Mouse (Mus musculus): Measurements from ENCODE around the gene Suox. TPM values are rescaled to one million over a fixed set of nuclear protein-coding genes. Genes with fewer than 3 reads are reported as not detected.
"Not testable (repeated sequence)": the region's sequence is repeated elsewhere in the genome, so short reads cannot be mapped to it uniquely, and the experiment has no call there.

Suox gene
- 12.3 and 12.6 TPM in 2 replicates for polyA plus RNA-seq (2015; fragmentation: Nextera tagmentation; extraction: Ambion mirVana)

- 0% methylated on average over 58 of the region's 60 CpGs for WGBS
- no peaks in the 10 kb centered on the region for H3K36me3 ChIP-seq (ENCODE audit: insufficient read depth, low read length)
- peak within 1 kb of the TSS; percentile 64 for H3K4me3 ChIP-seq (ENCODE audit: low read depth, low read length)
- TF ChIP-seq CTCF (IDR thresholded peaks at IDR 0.05) (no peak), EP300 (IDR thresholded peaks at IDR 0.05) (no peak)
- peak within 1 kb of the TSS; percentile 42 for H3K9ac ChIP-seq (replicated peaks; ENCODE audit: low read depth)
- H3K4me1 ChIP-seq (ENCODE audit: insufficient read depth, low read depth, low read length): peaks cover 6% of the 10 kb centered on the region; the same call in 1 of the 2 replicates
- peak; percentile 93 for DNase-seq (ENCODE audit: low spot score)
- ATAC-seq: peak; percentile 96
- peak within 1 kb of the TSS; percentile 80 for H3K4me2 ChIP-seq (replicated peaks; ENCODE audit: low read depth, low read length)
- H3K27me3 ChIP-seq (replicated peaks; ENCODE audit: insufficient read depth, low read length): no peaks in the 10 kb centered on the region
- peak within 1 kb of the TSS; percentile 75 for H3K27ac ChIP-seq (ENCODE audit: low read length)
- H3K9me3 ChIP-seq (ENCODE audit: low read length): no peaks in the 10 kb centered on the region
Observed at GRCm38 (mm10) chr10:128673763-128674468, at the start of gene Suox. TSS of gene Suox (minus strand) at chr10:128674073.

DNA sequence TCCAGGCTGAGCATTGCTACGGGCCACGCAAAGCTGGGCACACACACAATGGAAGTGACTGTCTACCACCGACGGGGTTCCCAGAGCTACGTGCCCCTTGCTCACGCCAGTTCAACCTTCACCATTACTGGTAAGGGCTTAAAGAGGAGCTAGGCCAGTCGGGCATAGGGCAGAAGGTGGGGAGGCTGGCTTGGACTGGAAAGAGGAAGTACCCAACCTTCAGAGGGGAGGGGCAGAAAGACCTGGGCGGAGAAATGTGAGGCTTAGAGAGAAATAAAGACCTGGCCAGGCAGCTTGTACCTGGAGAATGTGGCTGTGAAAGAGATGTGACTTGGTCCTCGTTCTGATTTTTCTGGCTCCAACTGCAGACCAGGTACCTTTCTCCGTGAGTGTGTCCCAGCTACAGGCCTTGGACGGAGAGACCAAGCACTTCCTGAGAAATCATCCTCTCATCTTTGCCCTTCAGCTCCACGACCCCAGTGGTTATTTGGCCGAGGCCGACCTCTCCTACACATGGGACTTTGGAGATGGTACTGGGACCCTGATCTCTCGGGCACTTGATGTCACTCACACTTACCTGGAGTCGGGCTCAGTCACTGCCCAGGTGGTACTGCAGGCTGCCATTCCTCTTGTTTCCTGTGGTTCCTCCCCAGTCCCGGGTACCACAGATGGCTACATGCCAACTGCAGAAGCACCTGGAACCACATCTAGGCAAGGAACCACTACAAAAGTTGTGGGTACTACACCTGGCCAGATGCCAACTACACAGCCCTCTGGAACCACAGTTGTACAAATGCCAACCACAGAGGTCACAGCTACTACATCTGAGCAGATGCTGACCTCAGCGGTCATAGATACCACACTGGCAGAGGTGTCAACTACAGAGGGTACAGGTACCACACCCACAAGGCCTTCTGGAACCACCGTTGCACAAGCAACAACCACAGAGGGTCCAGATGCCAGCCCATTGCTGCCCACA, 42.0 kb upstream of the Suox start:
- Histone ChIP-seq H3K4me2 (replicated peaks; ENCODE audit: low read depth, low read length) (no peak overlapping the region), H3K9ac (replicated peaks; ENCODE audit: low read depth) (no peak overlapping the region), H3K4me1 (ENCODE audit: insufficient read depth, low read depth, low read length) (no peaks in the 10 kb centered on the region), H3K27ac (ENCODE audit: low read length) (no peak overlapping the region), H3K9me3 (ENCODE audit: low read length) (no peaks in the 10 kb centered on the region), H3K36me3 (ENCODE audit: insufficient read depth, low read length) (no peaks in the 10 kb centered on the region), H3K4me3 (ENCODE audit: low read depth, low read length) (no peak overlapping the region), H3K27me3 (replicated peaks; ENCODE audit: insufficient read depth, low read length) (no peaks in the 10 kb centered on the region)
- DNase-seq (ENCODE audit: low spot score) (no peak), ATAC-seq (0 out of 2 replicates have a peak, but pooled peaks have one; percentile 14)
- TF ChIP-seq EP300 (IDR thresholded peaks at IDR 0.05): no peak
- no peak for TF ChIP-seq CTCF (IDR thresholded peaks at IDR 0.05)
- WGBS: 79% methylated on average over 19 of the region's 19 CpGs

DNA sequence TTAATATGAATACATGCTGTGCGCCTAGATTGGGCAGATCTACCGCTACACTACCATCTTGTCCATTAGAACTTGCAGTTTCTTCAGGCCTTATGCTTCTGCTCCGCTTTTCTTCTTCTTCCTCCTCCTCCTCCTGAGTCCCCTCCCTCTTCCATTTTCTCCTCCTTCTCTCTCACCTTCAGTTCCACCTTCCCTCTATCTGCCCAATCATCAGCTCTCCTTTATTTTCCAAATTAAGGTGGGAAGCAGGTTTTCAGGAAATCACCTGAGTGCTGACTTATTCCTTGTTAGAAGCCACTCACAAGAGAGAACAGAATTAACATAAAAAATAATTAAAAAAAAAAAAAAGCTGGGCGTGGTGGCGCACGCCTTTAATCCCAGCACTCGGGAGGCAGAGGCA, 37.4 kb upstream of the Suox start:
- 94% methylated on average over 7 of the region's 7 CpGs for WGBS
- not testable (repeated sequence) for H3K27me3 ChIP-seq (replicated peaks; ENCODE audit: insufficient read depth, low read length); H3K27ac ChIP-seq (ENCODE audit: low read length); H3K36me3 ChIP-seq (ENCODE audit: insufficient read depth, low read length); H3K4me2 ChIP-seq (replicated peaks; ENCODE audit: low read depth, low read length); H3K9me3 ChIP-seq (ENCODE audit: low read length); H3K9ac ChIP-seq (replicated peaks; ENCODE audit: low read depth); H3K4me3 ChIP-seq (ENCODE audit: low read depth, low read length); H3K4me1 ChIP-seq (ENCODE audit: insufficient read depth, low read depth, low read length); DNase-seq (ENCODE audit: low spot score); ATAC-seq

DNA sequence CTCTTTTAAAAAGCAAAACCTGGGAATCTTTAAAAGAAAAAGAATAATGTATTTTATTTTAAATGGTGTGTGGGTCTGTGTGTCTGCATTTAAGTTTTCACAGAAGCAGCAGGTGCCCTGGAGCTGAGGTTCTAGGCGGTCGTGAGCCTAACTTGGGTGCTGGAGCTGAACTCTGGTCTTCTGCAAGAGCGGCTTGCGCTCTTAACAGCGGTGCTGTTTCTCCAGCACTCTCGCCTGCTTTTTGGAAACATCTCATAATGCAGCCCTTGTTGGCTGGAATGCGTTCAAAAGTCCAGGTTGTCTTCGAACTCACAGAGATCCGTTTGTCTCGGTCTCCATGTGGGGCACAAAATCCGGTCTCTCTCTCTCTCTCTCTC, 31.4 kb upstream of the Suox start:
- H3K4me2 ChIP-seq (replicated peaks; ENCODE audit: low read depth, low read length): peak overlapping the region; percentile 76
- H3K27ac ChIP-seq (ENCODE audit: low read length): peak overlapping the region; percentile 91
- DNase-seq (ENCODE audit: low spot score): peak; percentile 35
- H3K4me3 ChIP-seq (ENCODE audit: low read depth, low read length): peak overlapping the region; percentile 56
- no peaks in the 10 kb centered on the region for H3K4me1 ChIP-seq (ENCODE audit: insufficient read depth, low read depth, low read length)
- no peaks in the 10 kb centered on the region for H3K27me3 ChIP-seq (replicated peaks; ENCODE audit: insufficient read depth, low read length)
- 8% methylated on average over 11 of the region's 11 CpGs for WGBS
- no peak for TF ChIP-seq CTCF (IDR thresholded peaks at IDR 0.05)
- TF ChIP-seq EP300 (IDR thresholded peaks at IDR 0.05): no peak
- no peaks in the 10 kb centered on the region for H3K9me3 ChIP-seq (ENCODE audit: low read length)
- H3K9ac ChIP-seq (replicated peaks; ENCODE audit: low read depth): peak overlapping the region; percentile 21
- H3K36me3 ChIP-seq (ENCODE audit: insufficient read depth, low read length): peaks cover 3% of the 10 kb centered on the region; the same call in 1 of the 2 replicates
- ATAC-seq: peak; percentile 21

- Histone ChIP-seq H3K9ac (replicated peaks; ENCODE audit: low read depth) (peak within 1 kb of the TSS; percentile 54), H3K4me1 (ENCODE audit: insufficient read depth, low read depth, low read length) (no peaks in the 10 kb centered on the region), H3K27me3 (replicated peaks; ENCODE audit: insufficient read depth, low read length) (no peaks in the 10 kb centered on the region), H3K4me2 (replicated peaks; ENCODE audit: low read depth, low read length) (peak within 1 kb of the TSS; percentile 76), H3K4me3 (ENCODE audit: low read depth, low read length) (peak within 1 kb of the TSS; percentile 56), H3K27ac (ENCODE audit: low read length) (peak within 1 kb of the TSS; percentile 91), H3K9me3 (ENCODE audit: low read length) (no peaks in the 10 kb centered on the region), H3K36me3 (ENCODE audit: insufficient read depth, low read length) (peaks cover 5% of the 10 kb centered on the region; the same call in 1 of the 2 replicates)
- under 1% methylated on average over 53 of the region's 62 CpGs for WGBS
- DNase-seq (ENCODE audit: low spot score) (peak; percentile 97), ATAC-seq (peak; percentile 97)
- no peak for TF ChIP-seq CTCF (IDR thresholded peaks at IDR 0.05)
- peak; percentile 54 for TF ChIP-seq EP300 (IDR thresholded peaks at IDR 0.05)
Observed at GRCm38 (mm10) chr10:128704491-128705316, 30.8 kb upstream of the Suox start, which contains the start of gene Cdk2. TSS of gene Cdk2 (minus strand) at chr10:128705031.

Data from lung, postnatal 0 days (tissue).